Comparison of ENCODE assay signal across 1 mouse cellular context in the genomic region with DNA sequence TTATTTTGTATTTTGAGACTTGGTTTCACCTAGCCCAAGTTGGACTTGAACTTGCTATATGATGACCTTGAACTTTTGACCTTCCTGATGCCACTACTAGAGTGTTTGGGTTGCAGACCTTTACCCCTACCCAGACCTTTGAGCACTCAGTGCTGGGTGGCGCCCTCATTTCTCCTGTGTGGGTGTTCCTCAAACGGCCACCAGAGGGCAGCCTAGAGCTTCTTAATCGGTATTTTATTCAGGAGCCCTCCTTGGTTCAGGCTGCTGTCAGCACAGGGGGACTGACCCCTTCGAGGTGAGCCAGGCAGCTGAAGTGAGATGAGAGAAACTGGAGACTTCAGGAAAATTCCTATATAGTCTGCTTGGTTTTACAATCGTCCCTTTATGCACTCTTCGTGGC.
TF ChIP-seq lines count a peak whose summit lies in the region.

No protein-coding gene starts in this region.

TF ChIP-seq in MEL, 35 proteins besides CTCF, POLR2A, EP300 and RAD21 (continued from another document):
- no peak for TF ChIP-seq USF1 (IDR thresholded peaks at IDR 0.05; ENCODE audit: low read depth, low read length)
- TF ChIP-seq ZKSCAN1 (IDR thresholded peaks at IDR 0.05; ENCODE audit: low read depth, low read length): no peak
- no peak; the same call in 1 of the 2 replicates for TF ChIP-seq HCFC1 (IDR thresholded peaks at IDR 0.05; ENCODE audit: low read depth, low read length)
- no peak for TF ChIP-seq GABPA (IDR thresholded peaks at IDR 0.05; ENCODE audit: low read depth, low read length)
- no peak for TF ChIP-seq NELFE (IDR thresholded peaks at IDR 0.05; ENCODE audit: low read depth, low read length)
- no peak for TF ChIP-seq BHLHE40 (IDR thresholded peaks at IDR 0.05; ENCODE audit: borderline replicate concordance, low read depth, low read length)
- TF ChIP-seq E2F4 (IDR thresholded peaks at IDR 0.05; ENCODE audit: borderline replicate concordance, low read depth, low read length): no peak
- no peak for TF ChIP-seq MAFK (IDR thresholded peaks at IDR 0.05; ENCODE audit: borderline replicate concordance, low read depth, low read length)
- no peak for TF ChIP-seq CHD2 (IDR thresholded peaks at IDR 0.05; ENCODE audit: low read length)
- TF ChIP-seq TBP (IDR thresholded peaks at IDR 0.05; ENCODE audit: low read depth, low read length): no peak
- TF ChIP-seq MAX (IDR thresholded peaks at IDR 0.05; ENCODE audit: low read length): no peak
- TF ChIP-seq ELF1 (IDR thresholded peaks at IDR 0.05; ENCODE audit: low read depth, low read length): 0 out of 2 replicates have a peak, but pooled peaks have one; percentile 25
- no peak for TF ChIP-seq RCOR1 (IDR thresholded peaks at IDR 0.05; ENCODE audit: low read depth, low read length)
- no peak for TF ChIP-seq GATA1 (IDR thresholded peaks at IDR 0.05; ENCODE audit: low read depth, low read length)
- no peak for TF ChIP-seq MXI1 (IDR thresholded peaks at IDR 0.05; ENCODE audit: low read depth, low read length)
- no peak for TF ChIP-seq MYB (IDR thresholded peaks at IDR 0.05; ENCODE audit: low read depth, low read length)
- 0 out of 2 replicates have a peak, but pooled peaks have one; percentile 42 for TF ChIP-seq MYC (IDR thresholded peaks at IDR 0.05; ENCODE audit: low read depth, low read length)
- no peak for TF ChIP-seq USF2 (IDR thresholded peaks at IDR 0.05; ENCODE audit: borderline replicate concordance in 1 of 2, insufficient read depth in 1 of 2, low read depth in 1 of 2, low read length in 2 of 2)
- no peak for TF ChIP-seq KAT2A (conservative IDR thresholded peaks at IDR 0.05; ENCODE audit: low read depth, low read length)
- no peak for TF ChIP-seq TAL1 (IDR thresholded peaks at IDR 0.05; ENCODE audit: low read length)
- no peak for TF ChIP-seq POLR2AphosphoS2 (IDR thresholded peaks at IDR 0.05; ENCODE audit: low read length)
- no peak for TF ChIP-seq ETS1 (IDR thresholded peaks at IDR 0.05; ENCODE audit: low read depth, low read length)
- TF ChIP-seq ZNF384 (IDR thresholded peaks at IDR 0.05; ENCODE audit: low read depth, low read length): no peak
- TF ChIP-seq POLR2AphosphoS5 (IDR thresholded peaks at IDR 0.05; ENCODE audit: borderline replicate concordance, low read depth, low read length): no peak
- no peak for TF ChIP-seq MEF2A (IDR thresholded peaks at IDR 0.05; ENCODE audit: extremely low read depth, insufficient replicate concordance, low read depth, low read length, poor library complexity, severe bottlenecking)
- no peak for TF ChIP-seq NRF1 (IDR thresholded peaks at IDR 0.05; ENCODE audit: insufficient read depth, low read depth, low read length, poor library complexity, severe bottlenecking)
- no peak for TF ChIP-seq CHD1 (IDR thresholded peaks at IDR 0.05; ENCODE audit: low read depth, low read length)
- TF ChIP-seq ZMIZ1 (IDR thresholded peaks at IDR 0.05; ENCODE audit: low read depth, low read length): no peak
- peak; percentile 55; the same call in 1 of the 2 replicates for TF ChIP-seq MAZ (IDR thresholded peaks at IDR 0.05; ENCODE audit: low read depth, low read length)
